Mouse (Mus musculus): ENCODE measurements around the gene Akap5.

The Akap5 gene

DNA sequence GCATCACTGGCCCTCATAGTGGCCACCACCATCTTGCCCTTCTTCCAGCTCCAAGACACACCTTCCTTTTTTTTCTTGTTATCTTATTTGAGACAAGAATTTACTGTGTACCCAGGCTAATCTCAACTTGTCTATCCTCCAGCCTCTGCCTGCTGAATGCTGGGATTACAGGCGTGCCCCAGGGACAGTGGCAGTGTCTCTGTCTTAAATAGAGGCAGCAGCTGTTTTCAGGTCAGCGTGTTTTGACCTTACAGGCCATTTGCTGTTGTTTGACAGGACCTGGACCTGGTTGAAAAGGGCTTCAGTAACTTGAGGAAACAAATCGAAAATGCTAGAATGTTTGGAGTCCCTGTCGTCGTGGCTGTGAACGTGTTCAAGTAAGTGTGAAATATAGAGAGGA is 14.1 kb upstream of the Akap5 start:
- no peak for DNase-seq (ENCODE audit: low spot score in 2 of 2)

- no peak for DNase-seq (ENCODE audit: low spot score in 2 of 2)
These were observed 13.5 kb upstream of the Akap5 start for GRCm38 (mm10) chr12:76311227-76311626.

GRCm38 (mm10) chr12:76311951-76312350 is 12.7 kb upstream of the Akap5 start:
- no peak for DNase-seq (ENCODE audit: low spot score in 2 of 2)

DNA sequence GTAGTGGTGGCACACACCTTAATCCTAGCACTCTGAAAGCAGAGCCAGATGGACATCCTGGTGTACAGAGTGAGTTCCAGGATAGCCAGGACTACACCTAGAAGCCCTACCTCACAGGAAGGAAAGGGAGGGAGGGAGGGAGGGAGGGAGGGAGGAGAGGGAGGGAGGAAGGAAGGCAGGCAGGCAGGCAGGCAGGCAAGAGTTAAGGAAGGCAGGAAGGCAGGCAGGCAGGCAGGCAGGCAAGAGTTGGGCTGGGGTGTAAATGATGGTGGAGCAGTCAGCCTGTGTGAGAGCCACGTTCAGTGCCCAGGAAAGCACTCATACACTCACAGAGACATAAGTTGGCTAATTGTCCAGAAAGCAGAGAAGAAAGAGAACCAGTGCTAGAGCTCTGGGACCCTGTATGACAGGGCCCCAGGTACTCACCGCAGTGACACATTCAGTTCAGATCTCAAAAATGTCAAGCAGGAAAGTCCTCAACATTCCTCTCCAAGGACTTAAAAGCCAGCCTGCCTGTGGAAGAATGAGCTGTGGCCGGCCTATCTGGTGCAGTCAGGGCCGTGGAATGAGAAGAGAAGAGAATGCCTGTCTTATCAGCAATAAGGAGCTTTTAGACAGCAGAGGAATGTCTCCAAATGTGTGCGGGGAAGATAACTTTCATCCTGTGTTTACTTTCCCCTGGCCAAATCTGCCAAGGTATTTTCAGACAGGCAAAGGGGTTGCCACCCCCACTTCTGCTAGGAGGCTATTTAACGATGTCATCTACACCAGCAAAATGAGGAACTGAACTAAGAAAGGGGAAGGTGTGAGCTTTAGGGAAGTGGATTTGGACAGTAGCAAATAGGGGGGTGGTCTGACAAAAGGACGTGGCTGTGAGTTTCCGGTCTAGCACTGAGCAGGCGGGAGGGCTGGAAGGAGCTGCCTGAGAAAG is 6.1 kb upstream of the Akap5 start:
- DNase-seq (ENCODE audit: low spot score in 2 of 2), result no peak

GRCm38 (mm10) chr12:76326437-76327220 is 1.9 kb downstream of the Akap5 start:
- DNase-seq (ENCODE audit: low spot score in 2 of 2), result peak; percentile 59 to 73

GRCm38 (mm10) chr12:76328567-76329354 is 4.1 kb downstream of the Akap5 start:
- no peak for DNase-seq (ENCODE audit: low spot score in 2 of 2)

DNA sequence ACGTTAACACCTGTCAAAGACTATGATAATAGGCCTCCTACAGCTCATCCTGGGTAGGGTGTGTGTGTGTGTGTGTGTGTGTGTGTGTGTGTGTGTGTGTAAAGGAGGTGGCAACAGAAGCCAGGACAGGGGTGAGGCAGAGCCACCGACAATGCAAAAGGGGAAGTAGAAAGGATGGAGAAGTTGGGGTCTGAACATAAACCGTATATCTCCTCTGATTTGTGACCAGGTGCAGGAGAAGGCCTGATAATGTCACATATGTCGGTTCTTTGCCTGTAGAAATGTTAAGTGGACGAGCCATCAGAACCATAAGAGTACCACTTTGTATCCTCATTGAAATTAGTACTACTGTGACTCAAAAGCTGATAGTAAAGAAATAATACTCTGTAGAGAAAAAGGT is 9.0 kb downstream of the Akap5 start:
- no peak for DNase-seq (ENCODE audit: low spot score in 2 of 2)

- DNase-seq (ENCODE audit: low spot score in 2 of 2), result no peak
These were observed 10.9 kb downstream of the Akap5 start for GRCm38 (mm10) chr12:76335641-76336040.

- no peak for DNase-seq (ENCODE audit: low spot score in 2 of 2)
These were observed 11.6 kb downstream of the Akap5 start for GRCm38 (mm10) chr12:76336111-76336965.

GRCm38 (mm10) chr12:76341080-76341479 is 16.4 kb downstream of the Akap5 start:
- no peak for DNase-seq (ENCODE audit: low spot score in 2 of 2)

GRCm38 (mm10) chr12:76345759-76346455 is 21.2 kb downstream of the Akap5 start:
- DNase-seq (ENCODE audit: low spot score in 2 of 2), result no peak

DNA sequence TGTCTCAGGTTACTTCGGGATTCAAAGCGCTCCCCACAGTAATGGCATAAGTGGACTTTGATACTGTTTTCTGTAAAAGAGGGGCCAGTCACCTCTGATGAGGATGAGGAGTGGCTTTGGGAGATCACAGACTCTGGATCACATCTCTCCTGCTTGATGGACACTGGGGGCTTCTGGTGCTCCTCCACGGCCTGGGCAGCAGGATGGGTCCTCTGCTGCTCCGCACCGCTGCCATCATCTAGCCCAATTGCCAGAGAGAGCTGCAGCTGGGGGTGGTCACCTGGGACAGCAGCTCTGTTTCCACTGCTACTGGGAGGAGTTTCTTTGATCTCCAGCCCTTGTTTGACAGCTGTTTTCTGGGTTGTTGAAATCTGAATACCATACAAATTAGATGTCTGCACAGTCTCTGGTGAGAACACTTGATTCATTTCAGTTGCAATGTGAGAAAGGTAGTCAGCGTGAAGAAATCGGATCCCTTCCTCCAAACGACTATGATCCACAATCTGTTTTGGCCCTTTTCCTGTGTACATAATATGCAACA is 25.1 kb downstream of the Akap5 start:
- DNase-seq (ENCODE audit: low spot score in 2 of 2), result no peak

- DNase-seq (ENCODE audit: low spot score in 2 of 2), result no peak
These were observed 36.2 kb downstream of the Akap5 start for GRCm38 (mm10) chr12:76360868-76361267.

- DNase-seq (ENCODE audit: low spot score in 2 of 2), result no peak
These were observed 37.0 kb downstream of the Akap5 start for GRCm38 (mm10) chr12:76361405-76362302.

- DNase-seq (ENCODE audit: low spot score in 2 of 2), result no peak
These were observed 37.6 kb downstream of the Akap5 start for GRCm38 (mm10) chr12:76362303-76362676.

- DNase-seq (ENCODE audit: low spot score in 2 of 2), result no peak
These were observed 41.6 kb downstream of the Akap5 start for GRCm38 (mm10) chr12:76366276-76366675.

- no peak for DNase-seq (ENCODE audit: low spot score in 2 of 2)
These were observed 42.7 kb downstream of the Akap5 start for GRCm38 (mm10) chr12:76367096-76367995.

DNA sequence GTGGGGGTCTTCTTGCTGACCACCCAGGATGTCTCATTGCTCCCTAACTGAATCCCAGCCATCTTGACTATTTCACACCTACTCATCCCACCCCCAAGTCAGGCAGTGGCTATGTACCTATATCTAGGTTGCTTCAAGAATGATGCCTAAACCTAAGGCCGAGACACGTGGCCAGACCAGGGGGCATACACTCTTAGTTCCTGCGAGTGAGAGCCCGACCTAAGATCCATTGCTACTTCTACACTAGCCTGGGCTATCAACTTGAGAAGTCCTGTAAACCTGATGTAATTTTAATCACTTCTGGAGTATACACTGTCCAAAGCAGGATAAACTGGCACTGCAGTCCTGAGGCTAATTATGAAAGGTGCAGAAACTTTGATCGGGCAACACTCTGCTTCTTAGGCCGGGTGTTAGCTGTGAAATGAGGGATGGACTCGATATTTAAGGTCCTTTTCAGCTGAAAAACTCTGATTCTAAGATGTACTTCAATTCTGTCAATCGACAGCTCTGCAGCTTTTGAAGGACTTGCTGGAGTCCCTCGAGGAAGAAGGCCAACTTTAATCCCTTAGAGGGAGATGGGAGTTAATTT is 43.6 kb downstream of the Akap5 start:
- no peak for DNase-seq (ENCODE audit: low spot score in 2 of 2)
